Mouse (Mus musculus): ENCODE measurements around the gene Gm10181. TPM values are rescaled to one million over a fixed set of nuclear protein-coding genes. Genes with fewer than 3 reads are reported as not detected.
"Not testable (repeated sequence)": the region's sequence is repeated elsewhere in the genome, so short reads cannot be mapped to it uniquely, and the experiment has no call there.

Gm10181 gene
- polyA plus RNA-seq, 1 experiment from 2014 or later, result not detected

- Histone ChIP-seq H3K4me2 (no peak overlapping the region), H3K4me1 (replicated peaks) (no peaks in the 10 kb centered on the region), H3K27ac (no peak overlapping the region), H3K9ac (no peak overlapping the region), H3K27me3 (no peaks in the 10 kb centered on the region), H3K4me3 (no peak overlapping the region), H3K36me3 (no peaks in the 10 kb centered on the region), H3K9me3 (no peaks in the 10 kb centered on the region)
- WGBS, result 77% methylated on average over 1 of the region's 1 CpGs
- no peak for ATAC-seq (ENCODE audit: low FRiP score)
Observed at GRCm38 (mm10) chr9:25090853-25091252, 1.6 kb downstream of the Gm10181 start.

DNA sequence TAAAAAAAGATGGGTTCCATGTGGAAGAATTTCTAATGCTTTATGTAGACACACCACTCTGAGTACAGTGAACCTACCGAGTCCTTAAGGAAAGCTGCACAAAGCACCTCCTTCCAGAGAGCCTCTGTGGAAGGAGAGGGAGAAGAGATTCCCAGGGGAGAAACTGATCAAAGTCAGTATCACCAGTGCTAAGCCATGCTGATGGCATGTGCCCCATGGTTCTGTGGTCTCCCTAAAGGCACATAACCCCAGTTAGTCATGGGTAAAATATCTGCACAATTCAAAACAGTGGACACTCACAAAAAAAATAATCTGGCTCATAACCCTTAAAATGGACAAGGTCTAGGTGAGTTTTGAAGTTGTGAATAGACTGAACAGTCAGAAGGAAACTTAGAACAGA is 13.7 kb downstream of the Gm10181 start:
- no peaks in the 10 kb centered on the region for H3K4me1 ChIP-seq (replicated peaks)
- peaks cover 5% of the 10 kb centered on the region for H3K9me3 ChIP-seq
- no peak overlapping the region for H3K4me2 ChIP-seq
- H3K27me3 ChIP-seq, result no peaks in the 10 kb centered on the region
- no peak overlapping the region for H3K9ac ChIP-seq
- H3K36me3 ChIP-seq, result peaks cover 52% of the 10 kb centered on the region
- ATAC-seq (ENCODE audit: low FRiP score), result no peak
- H3K27ac ChIP-seq, result no peak overlapping the region
- H3K4me3 ChIP-seq, result no peak overlapping the region
- 92% methylated on average over 1 of the region's 1 CpGs for WGBS

DNA sequence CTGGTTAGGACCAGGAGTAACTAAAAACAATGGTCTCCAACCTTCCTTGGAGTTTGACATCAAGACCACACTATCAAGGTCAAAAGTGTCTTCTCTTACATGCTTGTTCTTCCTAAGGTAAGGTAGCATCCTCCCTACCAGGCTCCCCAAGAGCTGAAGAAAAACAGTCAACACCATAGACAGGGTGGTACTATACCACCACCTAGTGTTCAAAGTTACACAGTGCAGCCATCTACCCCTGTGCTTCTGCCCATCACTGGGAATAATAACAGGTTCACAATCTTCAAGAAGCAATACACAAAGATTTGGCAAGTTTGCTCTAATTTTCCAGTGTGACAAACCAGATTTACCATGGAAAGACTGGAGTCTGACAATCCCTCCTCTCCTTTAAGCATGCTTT is 15.4 kb downstream of the Gm10181 start:
- Histone ChIP-seq H3K4me1 (replicated peaks) (no peaks in the 10 kb centered on the region), H3K36me3 (peaks cover 65% of the 10 kb centered on the region)
- no peak for ATAC-seq (ENCODE audit: low FRiP score)

GRCm38 (mm10) chr9:25123590-25123989 is 34.4 kb downstream of the Gm10181 start:
- H3K4me1 ChIP-seq (replicated peaks); H3K4me3 ChIP-seq; H3K4me2 ChIP-seq; H3K27me3 ChIP-seq; H3K9ac ChIP-seq; H3K9me3 ChIP-seq; ATAC-seq (ENCODE audit: low FRiP score); H3K27ac ChIP-seq: not testable (repeated sequence)
- peaks cover 48% of the 10 kb centered on the region for H3K36me3 ChIP-seq
- 93% methylated on average over 1 of the region's 1 CpGs for WGBS

More for the DNA sequence above, 15.4 kb downstream of the Gm10181 start:
- Histone ChIP-seq H3K4me3 (no peak overlapping the region), H3K9me3 (peaks cover 5% of the 10 kb centered on the region), H3K27me3 (no peaks in the 10 kb centered on the region), H3K9ac (no peak overlapping the region), H3K4me2 (no peak overlapping the region), H3K27ac (no peak overlapping the region)

DNA sequence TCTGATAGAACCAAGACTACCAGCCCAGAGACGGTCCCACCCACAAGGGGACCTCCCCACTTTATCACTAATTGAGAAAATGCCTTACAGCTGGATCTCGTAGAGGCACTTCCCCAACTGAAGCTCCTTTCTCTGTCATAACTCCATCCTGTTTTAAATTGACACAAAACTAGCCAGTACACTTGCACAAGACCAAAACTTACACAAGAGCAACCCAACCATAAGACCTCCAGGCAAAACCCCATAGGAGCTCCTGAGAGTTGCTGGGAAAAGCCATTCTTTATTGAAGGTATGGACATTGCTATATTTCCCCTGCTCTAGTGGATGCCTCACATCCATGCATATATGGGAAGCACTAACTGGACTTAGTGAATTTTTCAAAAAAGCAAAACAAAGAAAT is 34.8 kb downstream of the Gm10181 start:
- Histone ChIP-seq H3K36me3 (peaks cover 46% of the 10 kb centered on the region), H3K9me3 (no peaks in the 10 kb centered on the region), H3K4me3 (no peak overlapping the region), H3K4me2 (no peak overlapping the region), H3K27me3 (no peaks in the 10 kb centered on the region), H3K27ac (no peak overlapping the region), H3K9ac (no peak overlapping the region), H3K4me1 (replicated peaks) (no peaks in the 10 kb centered on the region)
- WGBS, result 82% methylated on average over 2 of the region's 2 CpGs
- ATAC-seq (ENCODE audit: low FRiP score), result no peak

- no peak overlapping the region for H3K27ac ChIP-seq
- H3K4me2 ChIP-seq, result no peak overlapping the region
- H3K27me3 ChIP-seq, result no peaks in the 10 kb centered on the region
- H3K4me1 ChIP-seq (replicated peaks), result no peaks in the 10 kb centered on the region
- no peak for ATAC-seq (ENCODE audit: low FRiP score)
- H3K9me3 ChIP-seq, result no peaks in the 10 kb centered on the region
- peaks cover 7% of the 10 kb centered on the region; the same call in 1 of the 2 replicates for H3K36me3 ChIP-seq
- H3K4me3 ChIP-seq, result no peak overlapping the region
- H3K9ac ChIP-seq, result no peak overlapping the region
Observed at GRCm38 (mm10) chr9:25132253-25132652, 43.0 kb downstream of the Gm10181 start.

GRCm38 (mm10) chr9:25132920-25133319 is 43.7 kb downstream of the Gm10181 start:
- H3K9ac ChIP-seq, result no peak overlapping the region
- no peak overlapping the region for H3K4me3 ChIP-seq
- peaks cover 7% of the 10 kb centered on the region; the same call in 1 of the 2 replicates for H3K36me3 ChIP-seq
- no peaks in the 10 kb centered on the region for H3K27me3 ChIP-seq
- no peaks in the 10 kb centered on the region for H3K4me1 ChIP-seq (replicated peaks)
- WGBS, result 82% methylated on average over 4 of the region's 4 CpGs
- no peak for ATAC-seq (ENCODE audit: low FRiP score)
- no peak overlapping the region for H3K4me2 ChIP-seq
- no peaks in the 10 kb centered on the region for H3K9me3 ChIP-seq
- no peak overlapping the region for H3K27ac ChIP-seq

DNA sequence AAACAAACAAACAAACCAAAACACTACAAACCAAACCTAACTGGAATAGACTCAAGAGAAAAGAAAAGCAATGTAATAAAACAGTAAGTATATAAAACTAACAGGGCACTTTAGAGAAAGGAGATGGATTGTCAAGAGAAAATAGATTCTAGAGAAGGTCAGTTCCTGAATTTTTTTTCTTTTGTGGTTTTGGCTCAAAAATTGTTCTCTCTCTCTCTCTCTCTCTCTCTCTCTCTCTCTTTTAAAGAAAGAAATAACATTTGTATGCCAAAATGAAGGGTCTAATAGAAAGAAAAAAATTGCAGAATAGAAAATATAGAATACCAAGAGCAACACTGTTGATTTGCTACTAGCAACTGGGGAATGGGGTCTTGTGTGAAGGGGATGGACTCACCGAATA is 49.7 kb downstream of the Gm10181 start:
- no peaks in the 10 kb centered on the region for H3K4me1 ChIP-seq (replicated peaks)
- H3K4me2 ChIP-seq, result no peak overlapping the region
- H3K4me3 ChIP-seq, result no peak overlapping the region
- H3K27me3 ChIP-seq, result no peaks in the 10 kb centered on the region
- H3K9me3 ChIP-seq, result no peaks in the 10 kb centered on the region
- WGBS, result 88% methylated on average over 1 of the region's 1 CpGs
- no peaks in the 10 kb centered on the region for H3K36me3 ChIP-seq
- no peak overlapping the region for H3K9ac ChIP-seq
- no peak for ATAC-seq (ENCODE audit: low FRiP score)
- H3K27ac ChIP-seq, result no peak overlapping the region

Other genes with a start within 250 kb of the Gm10181 start
- 33.5 and 35.6 TPM in 2 replicates for gene Herpud2, start 62.4 kb downstream of the Gm10181 start, polyA plus RNA-seq (2015; fragmentation: Nextera tagmentation; extraction: Ambion mirVana)
- 264 and 267 TPM in 2 replicates for gene Sept7, start 163.0 kb downstream of the Gm10181 start, polyA plus RNA-seq (2015; fragmentation: Nextera tagmentation; extraction: Ambion mirVana)